Mouse (Mus musculus) hindbrain, embryonic 16.5 days (tissue): Measurements from ENCODE around the gene Olfr402. TPM values are rescaled to one million over a fixed set of nuclear protein-coding genes. Genes with fewer than 3 reads are reported as not detected.

ENCODE experiments used
- polyA plus RNA-seq: library from polyadenylated mRNA; unstranded; fragments of >200 nt; fragmentation: Nextera tagmentation; extraction: Ambion mirVana; gene quantifications from 2 replicates; pipeline ENCODE4 v1.2.1, GENCODE M21; 2015

Gene Olfr402
- polyA plus RNA-seq, 1 experiment from 2014 or later: not detected

Other genes starting within 250 kb of the Olfr402 start
- not detected in 2 replicates for gene Olfr395, start 244.2 kb upstream of the Olfr402 start, polyA plus RNA-seq
- gene Olfr23, start 216.9 kb upstream of the Olfr402 start, polyA plus RNA-seq: not detected in 2 replicates
- not detected in 2 replicates for gene Olfr397, start 192.7 kb upstream of the Olfr402 start, polyA plus RNA-seq
- gene Olfr398, start 163.1 kb upstream of the Olfr402 start, polyA plus RNA-seq: not detected in 2 replicates
- not detected in 2 replicates for gene Olfr139, start 97.0 kb upstream of the Olfr402 start, polyA plus RNA-seq
- gene Olfr399, start 96.9 kb upstream of the Olfr402 start, polyA plus RNA-seq: not detected in 2 replicates
- gene Zfp616, start 83.6 kb upstream of the Olfr402 start, polyA plus RNA-seq: not detected in 2 replicates
- not detected in 2 replicates for gene Olfr401, start 39.8 kb upstream of the Olfr402 start, polyA plus RNA-seq
- not detected in 2 replicates for gene Olfr403, start 32.7 kb downstream of the Olfr402 start, polyA plus RNA-seq
- gene Olfr43, start 57.9 kb downstream of the Olfr402 start, polyA plus RNA-seq: not detected in 2 replicates
- gene Olfr406, start 106.3 kb downstream of the Olfr402 start, polyA plus RNA-seq: not detected in 2 replicates
- gene Olfr59, start 130.2 kb downstream of the Olfr402 start, polyA plus RNA-seq: not detected in 2 replicates
- gene Olfr410, start 184.5 kb downstream of the Olfr402 start, polyA plus RNA-seq: not detected in 2 replicates
- gene Olfr411, start 199.1 kb downstream of the Olfr402 start, polyA plus RNA-seq: not detected in 2 replicates
- gene Olfr412, start 208.5 kb downstream of the Olfr402 start, polyA plus RNA-seq: not detected in 2 replicates